Mouse (Mus musculus): Measurements from ENCODE around the gene Hoxa7.

Hoxa7 gene

GRCm38 (mm10) chr6:52221337-52221992 is at the start of gene Hoxa7:
Gene Hoxa7, minus strand, starts transcription at chr6:52221854.
- peak; percentile 53 for DNase-seq (ENCODE audit: extremely low read depth, low read depth)

- no peak for DNase-seq (ENCODE audit: extremely low read depth, low read depth)
Measured at GRCm38 (mm10) chr6:52270494-52271480, 49.1 kb upstream of the Hoxa7 start.

- no peak for DNase-seq (ENCODE audit: extremely low read depth, low read depth)
Measured at GRCm38 (mm10) chr6:52268756-52269155, 47.1 kb upstream of the Hoxa7 start.

GRCm38 (mm10) chr6:52268341-52268740 is 46.7 kb upstream of the Hoxa7 start:
- no peak for DNase-seq (ENCODE audit: extremely low read depth, low read depth)

- DNase-seq (ENCODE audit: extremely low read depth, low read depth): no peak
Measured at GRCm38 (mm10) chr6:52267691-52268090, 46.0 kb upstream of the Hoxa7 start.

- DNase-seq (ENCODE audit: extremely low read depth, low read depth): no peak
Measured at GRCm38 (mm10) chr6:52267221-52267620, 45.6 kb upstream of the Hoxa7 start.

GRCm38 (mm10) chr6:52266666-52266985 is 45.0 kb upstream of the Hoxa7 start:
- no peak for DNase-seq (ENCODE audit: extremely low read depth, low read depth)

- DNase-seq (ENCODE audit: extremely low read depth, low read depth): no peak
Measured at GRCm38 (mm10) chr6:52265913-52266665, 44.4 kb upstream of the Hoxa7 start.

GRCm38 (mm10) chr6:52265306-52265912 is 43.8 kb upstream of the Hoxa7 start:
- DNase-seq (ENCODE audit: extremely low read depth, low read depth): no peak

- no peak for DNase-seq (ENCODE audit: extremely low read depth, low read depth)
Measured at GRCm38 (mm10) chr6:52264106-52264790, 42.6 kb upstream of the Hoxa7 start.

GRCm38 (mm10) chr6:52263321-52263585 is 41.6 kb upstream of the Hoxa7 start:
- no peak for DNase-seq (ENCODE audit: extremely low read depth, low read depth)

GRCm38 (mm10) chr6:52262463-52263320 is 41.0 kb upstream of the Hoxa7 start:
- no peak for DNase-seq (ENCODE audit: extremely low read depth, low read depth)

- no peak for DNase-seq (ENCODE audit: extremely low read depth, low read depth)
Measured at GRCm38 (mm10) chr6:52261751-52262462, 40.3 kb upstream of the Hoxa7 start.

- DNase-seq (ENCODE audit: extremely low read depth, low read depth): no peak
Measured at GRCm38 (mm10) chr6:52260654-52261575, 39.3 kb upstream of the Hoxa7 start, which contains the start of gene Hoxa13. Gene Hoxa13, minus strand, starts transcription at chr6:52260880.

- no peak for DNase-seq (ENCODE audit: extremely low read depth, low read depth)
Measured at GRCm38 (mm10) chr6:52259811-52260261, 38.2 kb upstream of the Hoxa7 start.

- DNase-seq (ENCODE audit: extremely low read depth, low read depth): no peak
Measured at GRCm38 (mm10) chr6:52259081-52259790, 37.6 kb upstream of the Hoxa7 start.

GRCm38 (mm10) chr6:52256956-52257355 is 35.3 kb upstream of the Hoxa7 start:
- DNase-seq (ENCODE audit: extremely low read depth, low read depth): peak; percentile 23
